Mouse (Mus musculus): ENCODE data around the gene Pik3cb.

Pik3cb gene

DNA sequence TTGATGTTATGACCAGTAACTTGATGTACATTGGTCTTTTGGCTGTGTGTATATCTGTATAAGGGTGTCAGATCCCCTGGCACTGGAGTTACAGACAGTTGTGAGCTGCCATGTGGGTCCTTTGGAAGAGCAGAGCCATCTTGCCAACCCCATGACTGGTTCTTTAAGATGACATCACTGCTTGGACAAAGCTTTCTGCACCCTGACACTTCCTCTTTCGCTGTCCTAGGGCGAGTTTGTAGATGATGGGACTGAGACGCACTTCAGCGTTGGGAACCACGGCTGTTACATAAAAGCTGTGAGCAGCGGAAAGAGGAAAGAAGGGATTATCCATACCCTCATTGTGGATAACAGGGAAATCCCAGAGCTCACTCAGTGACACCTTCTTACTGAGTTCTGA, 139.1 kb downstream of the Pik3cb start:
- DNase-seq (ENCODE audit: low read depth) = no peak

GRCm38 (mm10) chr9:98999881-99000339, 140.5 kb downstream of the Pik3cb start:
- no peak for DNase-seq (ENCODE audit: low read depth)

DNA sequence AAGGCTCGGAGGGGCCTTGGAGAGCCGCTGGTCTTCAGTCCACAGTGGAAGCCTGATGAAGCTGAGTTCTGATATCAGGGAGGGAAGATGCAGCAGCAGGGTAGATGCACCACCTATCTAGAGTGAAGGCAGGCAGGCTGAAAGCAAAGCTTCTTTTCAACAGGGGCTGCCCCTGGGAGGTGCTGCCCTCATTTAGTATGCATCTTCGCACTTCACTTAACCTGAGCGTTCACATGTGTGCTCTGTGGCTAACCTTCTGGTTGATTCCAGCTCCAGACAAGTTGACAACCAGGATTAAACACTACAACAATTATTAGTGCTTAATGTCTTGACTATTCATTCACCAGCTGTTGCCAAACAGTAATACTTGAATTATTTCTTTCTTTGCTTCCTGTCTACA, 146.3 kb downstream of the Pik3cb start:
- DNase-seq (ENCODE audit: low read depth) = no peak

GRCm38 (mm10) chr9:98987131-98987530, 153.3 kb downstream of the Pik3cb start:
- peak; percentile 48 for DNase-seq (ENCODE audit: low read depth)

Data from naive thymus-derived CD4-positive, alpha-beta T cell, adult 2 months (primary cell).